Mouse (Mus musculus) brain, embryonic 14.5 days (tissue): ENCODE measurements around the gene Prrx2.

Experiments
- CTCF ChIP-seq: fragments of 200-500 bp; IDR thresholded peaks from 2 replicates; pipeline ENCODE4 v1.5.1; 2012; ENCODE audit warnings: inconsistent platforms, mild to moderate bottlenecking, moderate library complexity, borderline replicate concordance; ENCODE audit not compliant: insufficient read depth, insufficient read length; ENCODE audit errors: extremely low read depth
- POLR2A ChIP-seq: fragments of 200-500 bp; IDR thresholded peaks from 2 replicates; pipeline ENCODE4 v1.6.1; 2012; ENCODE audit warnings: mild to moderate bottlenecking, inconsistent platforms, borderline replicate concordance; ENCODE audit not compliant: poor library complexity, insufficient read depth, insufficient read length, severe bottlenecking; ENCODE audit errors: extremely low read depth

DNA sequence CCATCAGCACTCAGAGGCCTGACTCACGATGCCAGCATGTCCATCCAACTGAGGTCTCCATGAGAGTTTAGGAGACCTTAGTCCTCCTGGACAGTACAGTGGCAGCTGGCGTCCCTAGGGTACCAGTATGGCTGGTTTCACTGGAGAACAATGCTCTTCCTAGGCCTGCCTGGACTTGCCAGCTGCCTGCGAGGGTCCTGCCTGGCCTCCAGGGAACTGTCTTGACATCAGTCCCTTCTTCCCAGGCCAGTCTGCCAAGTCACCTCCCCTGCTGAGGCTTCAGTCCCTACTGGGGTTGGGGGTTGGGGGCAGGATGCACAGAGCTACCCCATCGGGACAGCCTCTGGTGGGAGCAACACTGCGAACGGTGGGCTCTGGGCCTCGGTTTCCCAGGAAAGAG, 42.7 kb upstream of the Prrx2 start:
- TF ChIP-seq CTCF = no peak
- TF ChIP-seq POLR2A = no peak
